Mouse (Mus musculus): ENCODE data around the gene Harbi1. TPM values are rescaled to one million over a fixed set of nuclear protein-coding genes. Genes with fewer than 3 reads are reported as not detected.
"Not testable (repeated sequence)": the region's sequence is repeated elsewhere in the genome, so short reads cannot be mapped to it uniquely, and the experiment has no call there.

Harbi1 gene
- polyA plus RNA-seq, 1 experiment = 3.4 TPM

DNA sequence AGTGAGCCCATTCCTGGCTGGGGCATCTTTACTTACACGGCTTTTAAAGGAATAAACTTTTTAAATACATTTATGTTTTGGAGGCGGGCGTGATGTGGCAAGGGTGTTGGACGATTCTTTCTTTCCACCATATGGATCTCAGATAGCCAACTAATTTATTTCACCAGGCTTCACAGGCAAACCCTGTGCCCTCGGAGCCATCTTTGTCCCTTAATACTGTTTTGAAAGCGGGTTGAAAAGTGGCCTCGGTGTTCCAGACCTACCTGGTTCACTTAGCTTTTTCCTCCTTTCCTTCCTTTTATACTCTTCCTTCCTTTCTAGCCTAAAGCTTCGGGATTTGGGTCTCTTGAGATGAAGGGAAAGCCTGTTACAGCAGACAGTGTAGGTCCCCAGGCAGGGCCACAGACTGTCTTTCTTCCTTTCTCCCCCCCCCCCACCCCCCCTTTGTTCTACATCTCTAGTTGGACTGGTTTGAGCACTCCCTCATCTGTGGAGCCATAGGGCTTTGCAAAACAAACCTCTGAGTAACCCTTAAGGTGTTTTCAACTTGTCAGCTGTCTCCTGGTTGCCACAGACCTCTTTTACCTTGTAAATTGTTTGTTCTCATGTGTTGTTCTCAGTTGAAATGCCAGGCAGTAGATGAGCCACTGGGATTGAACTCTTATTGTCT is 739 bp downstream of the Harbi1 start:
- 0% methylated on average over 8 of the region's 8 CpGs for WGBS
- DNase-seq (ENCODE audit: low read depth, low spot score) = no peak

GRCm38 (mm10) chr2:91714921-91715320 is 4.3 kb downstream of the Harbi1 start:
- no peak for DNase-seq (ENCODE audit: low read depth, low spot score)
- 96% methylated on average over 1 of the region's 1 CpGs for WGBS

GRCm38 (mm10) chr2:91718276-91718675 is 7.6 kb downstream of the Harbi1 start:
- peak; percentile 88 for DNase-seq (ENCODE audit: low read depth, low spot score)
- 26% methylated on average over 6 of the region's 6 CpGs for WGBS

DNA sequence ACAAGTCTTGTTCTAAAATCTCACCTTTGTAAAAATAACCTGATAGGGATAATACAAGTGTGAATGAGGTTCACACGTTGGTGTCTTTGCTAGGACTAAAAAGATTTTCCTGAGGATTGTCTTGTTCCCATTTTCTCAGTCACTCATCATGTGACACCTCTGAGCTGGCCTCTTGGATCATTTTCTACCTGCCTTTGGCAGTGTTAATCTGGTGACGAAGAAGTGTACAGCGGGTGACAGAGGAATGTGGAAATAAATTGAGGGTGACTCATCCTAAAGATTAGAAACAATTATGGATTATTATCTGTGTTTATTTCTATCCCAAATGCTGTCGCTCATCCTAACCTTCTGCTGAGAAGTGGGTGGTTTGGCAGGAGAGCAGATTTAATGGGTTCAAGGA is 12.7 kb downstream of the Harbi1 start:
- WGBS = 54% methylated on average over 4 of the region's 4 CpGs
- no peak for DNase-seq (ENCODE audit: low read depth, low spot score)

DNA sequence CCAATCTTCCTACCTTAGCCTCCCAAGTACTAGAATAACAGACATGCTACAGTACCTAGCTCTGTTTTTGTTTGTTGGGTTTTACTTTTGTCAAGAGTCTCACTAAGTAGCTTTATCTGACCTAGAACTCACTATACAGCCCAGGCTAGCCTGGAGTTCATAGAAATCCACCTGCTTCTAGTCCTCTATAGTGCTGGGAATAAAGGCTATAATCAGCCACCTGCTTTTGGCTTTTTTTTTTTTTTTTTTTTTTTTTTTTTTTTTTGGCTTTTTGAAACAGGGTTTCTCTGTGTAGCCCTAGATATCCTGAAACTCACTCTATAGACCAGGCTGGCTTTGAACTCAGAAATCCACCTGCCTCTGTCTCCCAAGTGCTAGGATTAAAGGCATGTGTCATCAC is 13.3 kb downstream of the Harbi1 start:
- no peak for DNase-seq (ENCODE audit: low read depth, low spot score)

DNA sequence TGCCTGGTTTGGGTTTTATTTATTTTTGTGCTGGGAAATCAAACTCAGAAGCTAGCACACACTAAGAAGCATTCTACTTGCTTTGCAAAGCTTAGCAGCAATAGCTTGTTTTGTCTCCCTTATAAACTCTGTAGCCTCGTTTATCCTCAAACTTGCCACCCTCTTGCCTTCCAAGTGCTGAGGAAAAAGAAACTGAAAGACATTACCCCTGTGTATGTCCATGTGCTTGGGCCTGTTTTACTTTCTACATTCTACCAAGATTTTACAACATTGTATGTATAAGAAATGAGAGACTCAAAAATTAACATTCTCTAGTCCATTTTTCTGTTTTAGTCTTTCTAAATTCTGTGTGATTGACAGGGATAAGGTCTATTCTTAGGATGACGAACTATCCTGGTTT is 14.1 kb downstream of the Harbi1 start:
- DNase-seq (ENCODE audit: low read depth, low spot score) = no peak
- 51% methylated on average over 2 of the region's 2 CpGs for WGBS

DNA sequence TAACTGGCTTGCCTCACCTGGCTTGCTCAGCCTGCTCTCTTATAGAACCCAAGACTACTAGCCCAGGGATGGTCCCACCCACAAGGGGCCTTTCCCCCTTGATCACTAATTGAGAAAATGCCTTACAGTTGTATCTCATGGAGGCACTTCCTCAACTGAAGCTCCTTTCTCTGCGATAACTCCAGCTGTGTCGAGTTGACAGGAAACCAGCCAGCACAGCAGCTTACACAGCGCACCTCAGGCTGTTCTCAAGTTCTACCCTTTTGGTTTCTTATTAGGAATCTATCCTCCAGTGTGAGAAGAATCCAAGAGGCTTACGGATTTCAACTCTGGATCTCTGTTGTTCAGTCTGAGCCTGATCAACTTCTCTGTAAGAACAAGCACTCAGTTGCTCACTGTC is 14.8 kb downstream of the Harbi1 start:
- DNase-seq (ENCODE audit: low read depth, low spot score) = not testable (repeated sequence)
- WGBS = 54% methylated on average over 4 of the region's 4 CpGs

DNA sequence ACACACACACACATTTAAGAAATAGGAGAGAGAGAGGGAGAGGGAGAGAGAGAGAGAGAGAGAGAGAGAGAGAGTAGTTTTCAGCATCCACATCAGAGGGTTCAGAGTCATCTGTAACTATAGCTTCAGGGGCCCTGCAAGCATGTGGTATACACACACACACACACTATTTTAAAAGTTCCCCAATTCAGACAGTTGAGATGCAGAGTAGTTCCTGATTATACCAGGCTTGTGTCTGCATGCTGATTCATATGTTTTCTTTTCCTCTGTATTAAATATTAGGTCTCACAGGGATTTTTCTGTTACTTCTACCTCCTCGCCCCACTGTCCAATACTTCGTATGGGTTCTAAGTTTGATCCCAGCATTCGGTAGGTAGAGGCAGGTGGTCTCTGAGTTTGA is 16.4 kb downstream of the Harbi1 start:
- no peak for DNase-seq (ENCODE audit: low read depth, low spot score)
- WGBS = 86% methylated on average over 3 of the region's 3 CpGs

- WGBS = 15% methylated on average over 4 of the region's 4 CpGs
- DNase-seq (ENCODE audit: low read depth, low spot score) = no peak
Measured at GRCm38 (mm10) chr2:91729571-91729970, 18.9 kb downstream of the Harbi1 start.

DNA sequence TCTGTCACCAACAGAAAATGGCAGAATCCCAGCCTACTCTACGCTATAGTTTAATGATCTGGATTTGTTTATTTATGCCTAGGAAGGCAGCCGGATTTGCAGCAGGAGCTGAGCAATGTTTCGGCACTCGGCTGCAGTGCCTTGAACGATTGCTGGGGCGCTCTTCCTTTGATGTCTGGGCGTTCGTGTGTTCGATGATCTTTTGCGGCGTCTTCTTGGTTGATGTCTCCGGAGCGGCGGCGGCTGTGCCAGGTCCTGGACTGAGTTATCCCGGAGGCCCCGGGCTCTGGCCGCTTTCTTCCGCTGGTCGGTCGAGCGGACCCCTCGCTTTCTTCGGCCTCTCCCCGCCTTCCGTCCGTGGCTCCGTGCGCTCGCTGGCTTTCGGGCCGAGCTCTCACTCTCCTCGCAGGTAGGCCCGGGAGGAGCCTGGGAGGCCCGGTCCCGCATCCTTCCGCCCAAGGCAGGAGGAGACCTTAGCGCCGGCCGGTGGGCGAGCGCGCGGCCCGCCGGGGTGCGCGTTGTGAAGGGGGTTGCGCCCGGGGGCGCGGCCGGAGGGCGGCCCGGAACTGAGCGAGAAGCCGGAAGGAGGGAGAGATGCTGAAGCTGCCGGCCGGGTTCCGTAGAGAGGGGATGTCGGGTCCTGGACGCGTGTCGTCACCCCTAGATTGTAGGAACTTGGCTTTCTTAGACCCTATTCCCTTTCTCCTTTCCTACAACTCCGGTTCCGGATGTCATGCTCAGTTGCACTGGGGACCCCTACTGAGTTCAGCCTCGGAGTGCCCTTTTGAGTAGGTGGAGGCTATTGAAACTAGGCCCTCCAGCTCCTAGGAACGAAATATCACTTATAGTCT is 19.5 kb downstream of the Harbi1 start, which contains the start of gene Ambra1:
Ambra1 (plus strand) TSS at position 164 of the 851 bp plus-strand sequence.
- WGBS = under 1% methylated on average over 68 of the region's 68 CpGs
- peak; percentile 83 for DNase-seq (ENCODE audit: low read depth, low spot score)

GRCm38 (mm10) chr2:91735221-91735620 is 24.6 kb downstream of the Harbi1 start:
- 87% methylated on average over 5 of the region's 5 CpGs for WGBS
- DNase-seq (ENCODE audit: low read depth, low spot score) = no peak

GRCm38 (mm10) chr2:91739586-91739985 is 28.9 kb downstream of the Harbi1 start:
- no peak for DNase-seq (ENCODE audit: low read depth, low spot score)
- 98% methylated on average over 1 of the region's 1 CpGs for WGBS

DNA sequence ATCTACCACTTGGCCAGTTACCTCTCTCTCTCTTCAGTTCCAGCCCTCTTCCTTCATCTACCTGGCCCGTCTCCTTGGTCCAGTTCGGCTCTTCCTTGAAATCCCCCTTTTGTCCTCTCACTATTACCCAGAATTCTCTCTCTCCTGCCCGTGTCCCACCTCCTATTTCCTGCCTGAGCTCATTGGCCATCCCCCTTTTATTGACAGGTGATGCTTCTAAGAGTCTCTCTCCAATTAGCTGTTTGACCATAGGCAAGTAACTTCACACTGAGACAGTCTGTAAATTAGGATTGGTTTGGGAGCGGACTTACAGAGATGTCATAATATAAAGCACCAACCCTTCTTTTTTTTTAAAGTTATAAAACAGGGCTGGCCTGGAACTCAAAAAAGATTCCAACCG is 34.0 kb downstream of the Harbi1 start:
- WGBS = 77% methylated on average over 5 of the region's 5 CpGs
- DNase-seq (ENCODE audit: low read depth, low spot score) = no peak

- DNase-seq (ENCODE audit: low read depth, low spot score) = no peak
- 39% methylated on average over 2 of the region's 2 CpGs for WGBS
Measured at GRCm38 (mm10) chr2:91749811-91750261, 39.2 kb downstream of the Harbi1 start.

Other genes starting within 250 kb of the Harbi1 start
- 6.1 and 9.2 TPM in 2 replicates for gene Ckap5, start 184.1 kb upstream of the Harbi1 start, polyA plus RNA-seq (2012; rRNA removed)
- gene F2, start 74.4 kb upstream of the Harbi1 start, polyA plus RNA-seq (2012; rRNA removed) = 0.38 and 0.50 TPM in 2 replicates
- 8.3 and 14.5 TPM in 2 replicates for gene Zfp408, start 61.1 kb upstream of the Harbi1 start, polyA plus RNA-seq (2012; rRNA removed)
- 112 and 132 TPM in 2 replicates for gene Arhgap1, start 61.0 kb upstream of the Harbi1 start, polyA plus RNA-seq (2012; rRNA removed)
- gene Atg13, start 276 bp upstream of the Harbi1 start, polyA plus RNA-seq (2012; rRNA removed) = 26.3 and 29.6 TPM in 2 replicates
- 15.8 and 20.1 TPM in 2 replicates for gene Ambra1, start 19.3 kb downstream of the Harbi1 start, polyA plus RNA-seq (2012; rRNA removed)
- 3.1 and 4.8 TPM in 2 replicates for gene Chrm4, start 216.4 kb downstream of the Harbi1 start, polyA plus RNA-seq (2012; rRNA removed)
- 5.8 and 7.8 TPM in 2 replicates for gene Mdk, start 221.4 kb downstream of the Harbi1 start, polyA plus RNA-seq (2012; rRNA removed)
- not detected in 2 replicates for gene Gm9821, start 234.9 kb downstream of the Harbi1 start, polyA plus RNA-seq (2012; rRNA removed)